Mouse (Mus musculus): Measurements from ENCODE around the gene Exoc7. TPM values are rescaled to one million over a fixed set of nuclear protein-coding genes. Genes with fewer than 3 reads are reported as not detected.

The Exoc7 gene
- polyA plus RNA-seq, 1 experiment: 93.3 TPM

GRCm38 (mm10) chr11:116342069-116342791 is 35.2 kb upstream of the Exoc7 start:
- Histone ChIP-seq H3K4me1 (ENCODE audit: control insufficient read depth, insufficient read depth, low read length) (no peaks in the 10 kb centered on the region), H3K27me3 (ENCODE audit: control insufficient read depth, insufficient read depth, low read length, poor library complexity, severe bottlenecking) (no peaks in the 10 kb centered on the region), H3K4me3 (ENCODE audit: low read depth, low read length) (no peak overlapping the region), H3K27ac (ENCODE audit: insufficient read depth, low read length) (no peak overlapping the region), H3K36me3 (ENCODE audit: control insufficient read depth, insufficient read depth, low read length, poor library complexity, severe bottlenecking) (no peaks in the 10 kb centered on the region), H3K9me3 (replicated peaks; ENCODE audit: control insufficient read depth, insufficient read depth, low read length, poor library complexity, severe bottlenecking) (no peaks in the 10 kb centered on the region), H3K9ac (ENCODE audit: low read depth, poor library complexity, severe bottlenecking) (no peak overlapping the region)
- TF ChIP-seq POLR2A (IDR thresholded peaks at IDR 0.05; ENCODE audit: insufficient read depth, low read length) (no peak), EP300 (IDR thresholded peaks at IDR 0.05; ENCODE audit: insufficient read depth, low read depth, low read length) (no peak), CTCF (IDR thresholded peaks at IDR 0.05; ENCODE audit: low read depth, low read length) (no peak)

DNA sequence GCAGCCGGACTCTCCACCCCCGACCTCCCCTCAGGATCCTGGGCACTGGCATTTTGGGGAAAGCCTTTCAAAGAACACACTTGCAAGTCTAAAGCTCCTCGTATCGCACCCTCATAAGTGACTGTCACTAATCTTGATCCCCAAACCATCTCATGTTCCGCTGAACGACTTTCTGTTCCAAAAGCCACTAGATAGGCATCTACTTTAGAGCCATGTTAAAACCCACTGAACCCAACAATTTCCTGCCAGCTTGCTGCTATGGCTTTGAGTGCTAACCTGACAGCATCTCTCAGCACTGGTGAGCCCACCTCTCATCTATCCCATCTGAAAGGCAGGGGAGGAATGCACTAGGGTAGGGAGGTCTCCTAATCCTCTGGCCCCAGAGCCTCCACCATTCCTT is 30.5 kb upstream of the Exoc7 start:
- H3K36me3 ChIP-seq (ENCODE audit: control insufficient read depth, insufficient read depth, low read length, poor library complexity, severe bottlenecking): no peaks in the 10 kb centered on the region
- no peaks in the 10 kb centered on the region for H3K27me3 ChIP-seq (ENCODE audit: control insufficient read depth, insufficient read depth, low read length, poor library complexity, severe bottlenecking)
- H3K9me3 ChIP-seq (replicated peaks; ENCODE audit: control insufficient read depth, insufficient read depth, low read length, poor library complexity, severe bottlenecking): no peaks in the 10 kb centered on the region
- TF ChIP-seq CTCF (IDR thresholded peaks at IDR 0.05; ENCODE audit: low read depth, low read length): no peak
- no peak for TF ChIP-seq EP300 (IDR thresholded peaks at IDR 0.05; ENCODE audit: insufficient read depth, low read depth, low read length)
- TF ChIP-seq POLR2A (IDR thresholded peaks at IDR 0.05; ENCODE audit: insufficient read depth, low read length): no peak
- H3K27ac ChIP-seq (ENCODE audit: insufficient read depth, low read length): no peak overlapping the region
- no peak overlapping the region for H3K9ac ChIP-seq (ENCODE audit: low read depth, poor library complexity, severe bottlenecking)
- no peak overlapping the region for H3K4me3 ChIP-seq (ENCODE audit: low read depth, low read length)
- H3K4me1 ChIP-seq (ENCODE audit: control insufficient read depth, insufficient read depth, low read length): peaks cover 2% of the 10 kb centered on the region

DNA sequence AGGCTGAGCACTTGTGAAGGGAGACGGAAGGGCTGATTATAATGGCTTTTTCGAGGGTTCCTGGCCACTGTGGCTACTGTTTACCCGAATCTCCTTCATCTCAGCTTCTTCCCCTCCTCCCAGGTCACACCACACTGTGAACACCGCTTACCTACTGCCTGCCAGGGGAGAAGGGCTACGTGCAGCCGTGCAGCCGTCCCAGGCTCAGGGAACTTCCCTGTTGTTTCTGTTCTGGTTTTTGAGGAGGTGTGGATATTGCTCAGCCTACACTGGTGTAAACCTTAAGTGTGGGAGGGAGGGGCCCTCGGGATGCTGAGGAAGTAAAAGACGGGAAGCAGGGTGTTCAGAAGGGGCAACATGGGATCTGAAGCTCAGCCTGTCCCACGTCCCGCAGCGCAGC is 30.0 kb upstream of the Exoc7 start:
- no peak for TF ChIP-seq POLR2A (IDR thresholded peaks at IDR 0.05; ENCODE audit: insufficient read depth, low read length)
- H3K4me1 ChIP-seq (ENCODE audit: control insufficient read depth, insufficient read depth, low read length): peaks cover 2% of the 10 kb centered on the region
- no peaks in the 10 kb centered on the region for H3K27me3 ChIP-seq (ENCODE audit: control insufficient read depth, insufficient read depth, low read length, poor library complexity, severe bottlenecking)
- H3K4me3 ChIP-seq (ENCODE audit: low read depth, low read length): no peak overlapping the region
- H3K27ac ChIP-seq (ENCODE audit: insufficient read depth, low read length): no peak overlapping the region
- no peaks in the 10 kb centered on the region for H3K36me3 ChIP-seq (ENCODE audit: control insufficient read depth, insufficient read depth, low read length, poor library complexity, severe bottlenecking)
- no peaks in the 10 kb centered on the region for H3K9me3 ChIP-seq (replicated peaks; ENCODE audit: control insufficient read depth, insufficient read depth, low read length, poor library complexity, severe bottlenecking)
- H3K9ac ChIP-seq (ENCODE audit: low read depth, poor library complexity, severe bottlenecking): no peak overlapping the region

- H3K9me3 ChIP-seq (replicated peaks; ENCODE audit: control insufficient read depth, insufficient read depth, low read length, poor library complexity, severe bottlenecking): no peaks in the 10 kb centered on the region
- no peak overlapping the region for H3K4me3 ChIP-seq (ENCODE audit: low read depth, low read length)
- TF ChIP-seq EP300 (IDR thresholded peaks at IDR 0.05; ENCODE audit: insufficient read depth, low read depth, low read length) (no peak), CTCF (IDR thresholded peaks at IDR 0.05; ENCODE audit: low read depth, low read length) (no peak), POLR2A (IDR thresholded peaks at IDR 0.05; ENCODE audit: insufficient read depth, low read length) (no peak)
- H3K27me3 ChIP-seq (ENCODE audit: control insufficient read depth, insufficient read depth, low read length, poor library complexity, severe bottlenecking): no peaks in the 10 kb centered on the region
- H3K27ac ChIP-seq (ENCODE audit: insufficient read depth, low read length): no peak overlapping the region
- H3K9ac ChIP-seq (ENCODE audit: low read depth, poor library complexity, severe bottlenecking): no peak overlapping the region
- H3K36me3 ChIP-seq (ENCODE audit: control insufficient read depth, insufficient read depth, low read length, poor library complexity, severe bottlenecking): no peaks in the 10 kb centered on the region
- peaks cover 2% of the 10 kb centered on the region for H3K4me1 ChIP-seq (ENCODE audit: control insufficient read depth, insufficient read depth, low read length)
These were observed 29.4 kb upstream of the Exoc7 start for GRCm38 (mm10) chr11:116336393-116336792.

- Histone ChIP-seq H3K9me3 (replicated peaks; ENCODE audit: control insufficient read depth, insufficient read depth, low read length, poor library complexity, severe bottlenecking) (no peaks in the 10 kb centered on the region), H3K27me3 (ENCODE audit: control insufficient read depth, insufficient read depth, low read length, poor library complexity, severe bottlenecking) (no peaks in the 10 kb centered on the region), H3K9ac (ENCODE audit: low read depth, poor library complexity, severe bottlenecking) (peak within 1 kb of the TSS; percentile 61), H3K27ac (ENCODE audit: insufficient read depth, low read length) (no peak within 1 kb of the TSS), H3K4me3 (ENCODE audit: low read depth, low read length) (peak within 1 kb of the TSS; percentile 48), H3K36me3 (ENCODE audit: control insufficient read depth, insufficient read depth, low read length, poor library complexity, severe bottlenecking) (no peaks in the 10 kb centered on the region), H3K4me1 (ENCODE audit: control insufficient read depth, insufficient read depth, low read length) (peaks cover 2% of the 10 kb centered on the region)
- no peak for TF ChIP-seq POLR2A (IDR thresholded peaks at IDR 0.05; ENCODE audit: insufficient read depth, low read length)
- TF ChIP-seq CTCF (IDR thresholded peaks at IDR 0.05; ENCODE audit: low read depth, low read length): peak; percentile 32
- TF ChIP-seq EP300 (IDR thresholded peaks at IDR 0.05; ENCODE audit: insufficient read depth, low read depth, low read length): no peak
These were observed 28.4 kb upstream of the Exoc7 start, which contains the start of gene Foxj1 for GRCm38 (mm10) chr11:116335244-116336036. Gene Foxj1 (minus strand): TSS chr11:116335399.

DNA sequence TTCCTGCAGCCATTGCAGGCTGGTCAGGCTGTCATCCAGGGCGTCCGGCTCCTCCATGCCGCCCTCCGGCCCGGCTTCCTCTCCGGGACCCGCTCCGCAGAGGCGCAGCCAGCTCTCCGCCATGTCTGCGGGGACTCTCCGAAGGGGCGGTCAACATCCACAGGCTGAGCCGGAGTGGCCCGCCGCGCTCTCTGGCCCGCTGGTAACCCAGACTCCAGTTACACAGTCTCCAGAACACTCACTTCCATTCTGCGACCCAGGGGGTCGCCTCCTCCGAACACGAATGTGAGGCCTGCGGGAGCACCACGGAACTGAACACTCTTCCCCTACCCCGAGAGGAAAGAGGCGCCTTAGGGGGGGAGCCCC is 27.4 kb upstream of the Exoc7 start:
- H3K9ac ChIP-seq (ENCODE audit: low read depth, poor library complexity, severe bottlenecking): peak overlapping the region; percentile 44
- peaks cover 7% of the 10 kb centered on the region for H3K4me1 ChIP-seq (ENCODE audit: control insufficient read depth, insufficient read depth, low read length)
- no peak for TF ChIP-seq CTCF (IDR thresholded peaks at IDR 0.05; ENCODE audit: low read depth, low read length)
- TF ChIP-seq EP300 (IDR thresholded peaks at IDR 0.05; ENCODE audit: insufficient read depth, low read depth, low read length): no peak
- no peak for TF ChIP-seq POLR2A (IDR thresholded peaks at IDR 0.05; ENCODE audit: insufficient read depth, low read length)
- no peaks in the 10 kb centered on the region for H3K27me3 ChIP-seq (ENCODE audit: control insufficient read depth, insufficient read depth, low read length, poor library complexity, severe bottlenecking)
- H3K36me3 ChIP-seq (ENCODE audit: control insufficient read depth, insufficient read depth, low read length, poor library complexity, severe bottlenecking): no peaks in the 10 kb centered on the region
- H3K4me3 ChIP-seq (ENCODE audit: low read depth, low read length): peak overlapping the region; percentile 33
- H3K9me3 ChIP-seq (replicated peaks; ENCODE audit: control insufficient read depth, insufficient read depth, low read length, poor library complexity, severe bottlenecking): no peaks in the 10 kb centered on the region
- H3K27ac ChIP-seq (ENCODE audit: insufficient read depth, low read length): no peak overlapping the region
